Mouse (Mus musculus) CH12.LX (cell line): Measurements from ENCODE around the gene Ctbs. TPM values are rescaled to one million over a fixed set of nuclear protein-coding genes. Genes with fewer than 3 reads are reported as not detected.

Experiments used
- DNase-seq: peaks from one replicate; pipeline ENCODE4 v3.0.0-alpha.2; 2013; ENCODE audit errors: extremely low read depth
- H3K27ac ChIP-seq: 2 replicates; pipeline ENCODE4 v1.5.1; 2012; ENCODE audit warnings: low read depth, mild to moderate bottlenecking, control low read depth, moderate library complexity; ENCODE audit not compliant: insufficient read depth
- H3K27me3 ChIP-seq: replicated peaks from 2 replicates; pipeline ENCODE3; 2012; ENCODE audit warnings: inconsistent platforms
- H3K36me3 ChIP-seq, 2 experiments: replicated peaks in 1 of 2; 2 replicates each; pipeline versions ENCODE3 to v1.6.1; 2012; ENCODE audit warnings: inconsistent platforms in 1 of 2, low read length in 1 of 2, mild to moderate bottlenecking in 1 of 2, mixed read lengths in 1 of 2, moderate library complexity in 1 of 2; ENCODE audit not compliant: control insufficient read depth in 1 of 2, insufficient read depth in 1 of 2
- H3K4me1 ChIP-seq, 2 experiments: 2 replicates each; pipeline ENCODE4 v1.6.1; 2012; ENCODE audit warnings: inconsistent platforms in 1 of 2, moderate library complexity in 1 of 2; ENCODE audit not compliant: insufficient read depth in 2 of 2, control insufficient read depth in 1 of 2
- H3K4me2 ChIP-seq: 2 replicates; pipeline ENCODE4 v1.6.1; 2012; ENCODE audit warnings: low read depth, mild to moderate bottlenecking, control low read depth; ENCODE audit not compliant: poor library complexity, insufficient read depth, severe bottlenecking
- H3K4me3 ChIP-seq, 3 experiments: fragments of 150-350 bp in 1 of 3; sonication (generic) in 1 of 3; replicated peaks in 1 of 3; 2 replicates each; pipeline versions ENCODE3 to v1.5.1; 2011 to 2012; ENCODE audit warnings: low read depth in 2 of 3, low read length in 2 of 3, mild to moderate bottlenecking in 2 of 3, moderate library complexity in 2 of 3, control low read depth in 1 of 3, improper control_type of control experiment in 1 of 3, inconsistent platforms in 1 of 3, mixed read lengths in 1 of 3; ENCODE audit not compliant: poor library complexity in 1 of 3
- H3K79me2 ChIP-seq: replicated peaks from 2 replicates; pipeline ENCODE4 v1.6.1; 2012; ENCODE audit warnings: mild to moderate bottlenecking, moderate library complexity; ENCODE audit not compliant: control insufficient read depth, poor library complexity, insufficient read depth, severe bottlenecking; ENCODE audit errors: extremely low read depth
- H3K9ac ChIP-seq: 2 replicates; pipeline ENCODE4 v1.6.1; 2012; ENCODE audit warnings: low read depth, mild to moderate bottlenecking, control low read depth, moderate library complexity; ENCODE audit not compliant: insufficient read depth
- H3K9me3 ChIP-seq: replicated peaks from 2 replicates; pipeline ENCODE3; 2012; ENCODE audit warnings: low read length, inconsistent platforms, mixed read lengths
- CHD2 ChIP-seq: IDR thresholded peaks from 2 replicates; pipeline ENCODE4 v1.6.1; 2011; ENCODE audit warnings: low read length, improper control_type of control experiment
- EP300 ChIP-seq: IDR thresholded peaks from 2 replicates; pipeline ENCODE4 v1.6.1; 2011; ENCODE audit warnings: low read length, improper control_type of control experiment
- GABPA ChIP-seq: IDR thresholded peaks from 2 replicates; pipeline ENCODE4 v1.6.1; 2012; ENCODE audit warnings: low read depth, low read length, improper control_type of control experiment, inconsistent platforms; ENCODE audit not compliant: insufficient replicate concordance
- HCFC1 ChIP-seq: IDR thresholded peaks from 2 replicates; pipeline ENCODE4 v1.6.1; 2012; ENCODE audit warnings: low read depth, mild to moderate bottlenecking, inconsistent platforms, low read length, improper control_type of control experiment
- IRF4 ChIP-seq: IDR thresholded peaks from 2 replicates; pipeline ENCODE4 v1.6.1; 2014; ENCODE audit warnings: low read depth, mild to moderate bottlenecking, inconsistent platforms, low read length, improper control_type of control experiment
- JUN ChIP-seq: IDR thresholded peaks from 2 replicates; pipeline ENCODE4 v1.6.1; 2011; ENCODE audit warnings: low read depth, mild to moderate bottlenecking, low read length, improper control_type of control experiment, moderate library complexity; ENCODE audit not compliant: insufficient read depth
- JUND ChIP-seq: conservative IDR thresholded peaks from 2 replicates; pipeline ENCODE4 v1.6.1; 2011; ENCODE audit warnings: low read depth, low read length, improper control_type of control experiment
- KAT2A ChIP-seq: IDR thresholded peaks from 2 replicates; pipeline ENCODE4 v1.6.1; 2012; ENCODE audit warnings: low read length, improper control_type of control experiment, inconsistent platforms; ENCODE audit not compliant: insufficient replicate concordance
- MAFK ChIP-seq: IDR thresholded peaks from 2 replicates; pipeline ENCODE4 v1.6.1; 2011; ENCODE audit warnings: low read length, improper control_type of control experiment; ENCODE audit not compliant: insufficient replicate concordance
- MAZ ChIP-seq: IDR thresholded peaks from 2 replicates; pipeline ENCODE4 v1.6.1; 2012; ENCODE audit warnings: low read depth, mild to moderate bottlenecking, inconsistent platforms, low read length, improper control_type of control experiment, moderate library complexity
- MYC ChIP-seq: IDR thresholded peaks from 2 replicates; pipeline ENCODE4 v1.6.1; 2011; ENCODE audit warnings: low read depth, mild to moderate bottlenecking, improper control_type of control experiment, low read length
- PAX5 ChIP-seq: IDR thresholded peaks from 2 replicates; pipeline ENCODE4 v1.6.1; 2012; ENCODE audit warnings: low read length, inconsistent platforms, mixed read lengths
- POLR2AphosphoS2 ChIP-seq: IDR thresholded peaks from 2 replicates; pipeline ENCODE4 v1.6.1; 2011; ENCODE audit warnings: low read depth, low read length, improper control_type of control experiment
- RCOR1 ChIP-seq: conservative IDR thresholded peaks from 2 replicates; pipeline ENCODE4 v1.6.1; 2012; ENCODE audit warnings: low read depth, mild to moderate bottlenecking, inconsistent platforms, low read length, improper control_type of control experiment
- SMC3 ChIP-seq: IDR thresholded peaks from 2 replicates; pipeline ENCODE4 v1.6.1; 2011; ENCODE audit warnings: low read depth, low read length, improper control_type of control experiment
- TBP ChIP-seq: conservative IDR thresholded peaks from 2 replicates; pipeline ENCODE4 v1.6.1; 2011; ENCODE audit warnings: low read depth, low read length, improper control_type of control experiment
- TCF12 ChIP-seq: IDR thresholded peaks from 2 replicates; pipeline ENCODE4 v1.6.1; 2014; ENCODE audit warnings: low read depth, mild to moderate bottlenecking, inconsistent platforms, low read length, improper control_type of control experiment
- USF1 ChIP-seq: IDR thresholded peaks from 2 replicates; pipeline ENCODE4 v1.6.1; 2014; ENCODE audit warnings: low read depth, mild to moderate bottlenecking, inconsistent platforms, low read length, improper control_type of control experiment
- ZKSCAN1 ChIP-seq: IDR thresholded peaks from 2 replicates; pipeline ENCODE4 v1.6.1; 2012; ENCODE audit warnings: low read depth, inconsistent platforms, low read length, improper control_type of control experiment, borderline replicate concordance
- ZMIZ1 ChIP-seq: IDR thresholded peaks from 2 replicates; pipeline ENCODE4 v1.6.1; 2012; ENCODE audit warnings: low read depth, mild to moderate bottlenecking, inconsistent platforms, low read length, improper control_type of control experiment
- ZNF384 ChIP-seq: IDR thresholded peaks from 2 replicates; pipeline ENCODE4 v1.6.1; 2012; ENCODE audit warnings: low read depth, low read length, improper control_type of control experiment, inconsistent platforms
- dilution Hi-C: fragments of 300-500 bp; cut with MboI; formaldehyde crosslinking; loops from 2 replicates; pipeline ENCODE4 v1.14.3; 2020; ENCODE audit warnings: low sequenced_read_pairs; ENCODE audit not compliant: extremely low pct_unique_long_range_greater_than_20kb, extremely low pct_ligation_motif_present
- in situ Hi-C: fragments of 300-500 bp; cut with MboI; formaldehyde crosslinking; loops from 3 replicates; pipeline ENCODE4 v1.14.3; 2019; ENCODE audit warnings: low sequenced_read_pairs, low pct_ligation_motif_present, low pct_unique_long_range_greater_than_20kb, mixed read lengths
- polyA plus RNA-seq: library from polyadenylated mRNA; unstranded; fragments of >175 nt; gene quantifications from 2 replicates; pipeline ENCODE4 v1.2.1, GENCODE M21; 2012; ENCODE audit warnings: low read depth; ENCODE audit not compliant: insufficient read length
- total RNA-seq, 2 experiments: library from RNA; depleted of rRNA; stranded (reverse); fragments of 300-350 nt in 1 of 2; fragments of >200 nt in 1 of 2; gene quantifications; 2 replicates each; pipeline ENCODE4 v1.2.3; 2012 to 2014

Ctbs gene
- total and polyA plus RNA-seq, 3 experiments = 21.4 to 48.8 (median 33.5) TPM

GRCm38 (mm10) chr3:146440011-146440410, 9.6 kb upstream of the Ctbs start:
- H3K36me3 ChIP-seq = peaks cover 27 to 60% of the 10 kb centered on the region in 2 experiments
- dilution Hi-C loops (no loop called here), in situ Hi-C loops (no loop called here)

DNA sequence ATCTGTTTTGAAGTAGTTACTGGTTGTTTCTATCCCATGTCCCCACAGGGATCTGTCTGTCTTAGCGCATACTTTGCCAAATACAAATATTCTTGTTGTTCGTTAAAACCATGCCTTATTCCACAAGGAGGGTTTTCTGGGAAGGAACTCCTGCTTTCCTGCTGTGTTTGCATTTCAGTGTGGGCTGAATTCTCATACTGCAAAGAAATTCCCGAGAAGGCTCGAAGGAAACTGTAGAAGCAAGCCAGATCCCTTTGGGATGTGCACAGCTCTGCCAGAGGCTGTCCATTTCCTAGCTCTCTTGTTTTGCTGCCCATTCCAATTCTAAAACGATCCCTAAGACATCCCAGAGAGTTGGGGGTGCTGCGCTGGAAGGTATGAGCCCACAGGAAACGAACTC, 9.2 kb upstream of the Ctbs start:
- TF ChIP-seq KAT2A (no peak), ZKSCAN1 (no peak), TCF12 (no peak), SMC3 (no peak), EP300 (no peak), USF1 (no peak), PAX5 (no peak), JUN (no peak), ZMIZ1 (no peak), HCFC1 (no peak), POLR2AphosphoS2 (no peak), TBP (no peak), JUND (no peak), CHD2 (no peak), MYC (no peak)
- TF ChIP-seq, all 38 proteins: peak for 0
- Histone ChIP-seq H3K4me1 (no peaks in the 10 kb centered on the region), H3K9me3 (no peaks in the 10 kb centered on the region), H3K4me2 (no peak overlapping the region), H3K79me2 (no peaks in the 10 kb centered on the region), H3K9ac (no peak overlapping the region), H3K36me3 (peaks cover 27 to 57% of the 10 kb centered on the region in 2 experiments), H3K27ac (no peak overlapping the region), H3K4me3 (no peak overlapping the region), H3K27me3 (no peaks in the 10 kb centered on the region)
- in situ Hi-C loops = no loop called here
- no peak for DNase-seq
- dilution Hi-C loops = no loop called here

More at GRCm38 (mm10) chr3:146440011-146440410, 9.6 kb upstream of the Ctbs start:
- H3K4me1 ChIP-seq = no peaks in the 10 kb centered on the region
- no peak for DNase-seq
- no peak overlapping the region for H3K27ac ChIP-seq
- no peaks in the 10 kb centered on the region for H3K27me3 ChIP-seq
- H3K4me3 ChIP-seq = no peak overlapping the region
- no peaks in the 10 kb centered on the region for H3K9me3 ChIP-seq
- no peak overlapping the region for H3K4me2 ChIP-seq
- H3K79me2 ChIP-seq = no peaks in the 10 kb centered on the region
- TF ChIP-seq TCF12 (no peak), RCOR1 (no peak), GABPA (no peak), CHD2 (no peak), POLR2AphosphoS2 (no peak), MAZ (no peak), ZNF384 (no peak), IRF4 (no peak), TBP (no peak), MAFK (no peak), SMC3 (no peak), USF1 (no peak)
- H3K9ac ChIP-seq = no peak overlapping the region
